In the genomic region with DNA sequence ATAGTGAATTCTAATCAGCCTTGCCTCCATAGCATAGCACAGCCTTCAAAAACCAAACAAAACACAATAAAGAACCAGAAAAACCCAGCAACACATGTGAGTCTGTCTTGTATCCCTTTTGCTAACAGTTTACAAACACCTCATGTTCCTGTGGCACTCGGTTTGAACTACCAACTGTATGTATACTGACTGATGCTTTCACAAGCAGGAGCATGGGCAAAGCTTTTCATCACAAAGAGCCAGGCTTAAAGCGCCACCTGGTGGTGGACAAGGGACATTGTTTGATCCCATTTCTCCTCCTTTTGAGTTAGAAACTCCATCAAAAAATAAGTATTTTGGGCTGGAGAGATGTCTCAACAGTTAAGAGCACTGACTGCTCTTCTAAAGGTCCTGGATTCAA, we compare ENCODE assay signal across 8 mouse cellular contexts. TPM values are rescaled to one million over a fixed set of nuclear protein-coding genes. Genes with fewer than 3 reads are reported as not detected.
A peak's percentile ranks its signal among the peaks of the same experiment; 100 is the strongest.
DNase-seq lines count a peak whose midpoint lies in the region; ATAC-seq and TF ChIP-seq lines count a peak whose summit lies in the region.

No protein-coding gene starts in this region.

- H3K27me3 ChIP-seq in neural tube, embryonic 15.5 days (replicated peaks) = no peaks in the 10 kb centered on the region

- peak; percentile 87 for TF ChIP-seq CTCF in brain, embryonic 14.5 days (IDR thresholded peaks at IDR 0.05; ENCODE audit: borderline replicate concordance, extremely low read depth, insufficient read depth, insufficient read length)

- peaks cover 78% of the 10 kb centered on the region for H3K36me3 ChIP-seq in neural tube, embryonic 15.5 days

- H3K4me1 ChIP-seq in neural tube, embryonic 15.5 days = no peaks in the 10 kb centered on the region

- no peaks in the 10 kb centered on the region for H3K9me3 ChIP-seq in neural tube, embryonic 15.5 days (replicated peaks)

- no peak overlapping the region for H3K27ac ChIP-seq in neural tube, embryonic 15.5 days (replicated peaks)

- no peak for ATAC-seq in neural tube, embryonic 15.5 days (ENCODE audit: low FRiP score)
- peak; percentile 69; the same call in 1 of the 2 replicates for ATAC-seq in erythroblast, adult 5-6 weeks (replicated peaks; ENCODE audit: low FRiP score, poor library complexity, severe bottlenecking)
- ATAC-seq in hematopoietic stem cell, adult 5-6 weeks (replicated peaks in 1 of 2; ENCODE audit: insufficient read depth in 1 of 2, low FRiP score in 2 of 2, low TSS enrichment in 1 of 2, low read depth in 1 of 2, poor library complexity in 2 of 2, severe bottlenecking in 2 of 2) = peak; percentile 27 to 81; a peak in 3 of 4 replicates
- peak; percentile 85 for ATAC-seq in neutrophil, adult 5-6 weeks (ENCODE audit: extremely low read depth, insufficient number of reproducible peaks, low FRiP score, poor library complexity, severe bottlenecking)

- no peak overlapping the region for H3K9ac ChIP-seq in neural tube, embryonic 15.5 days (replicated peaks)

- no peak for TF ChIP-seq POLR2A in brain, embryonic 14.5 days (IDR thresholded peaks at IDR 0.05; ENCODE audit: borderline replicate concordance, extremely low read depth, insufficient read depth, insufficient read length, poor library complexity, severe bottlenecking)

- intact Hi-C loops in left cerebral cortex, postnatal 4 days (cut with DNase I) = loop anchor here (5.0 to 10.0 kb wide), 3 partner anchors 37 to 195 kb away; a partner anchor contains a TSS

- WGBS in neural tube, embryonic 15.5 days = 1% methylated on average over 2 of the region's 2 CpGs

- H3K4me2 ChIP-seq in neural tube, embryonic 15.5 days = no peak overlapping the region

- DNase-seq in neural tube, embryonic 10.5 days (ENCODE audit: extremely low spot score, low spot score) = peak; percentile 73
- DNase-seq in brain, embryonic 14.5 days (ENCODE audit: low read depth) = peak; percentile 90
- peak; percentile 74 for DNase-seq in left cerebral cortex, postnatal 4 days
- peak; percentile 80 for DNase-seq in thymus, postnatal 0 days (ENCODE audit: low spot score)

- H3K4me3 ChIP-seq in neural tube, embryonic 15.5 days (replicated peaks) = no peak overlapping the region

RNA-seq across cellular contexts. Expression of a gene that starts 50.1 kb away (rescaled TPM):
- 18.6 and 20.6 TPM in 2 replicates for polyA plus RNA-seq in neural tube, embryonic 15.5 days (2015; fragmentation: Nextera tagmentation; extraction: Ambion mirVana)
- 22.7 and 24.0 TPM in 2 replicates for polyA plus RNA-seq in brain, embryonic 14.5 days (2012; rRNA removed)
- 19.4 and 25.3 TPM in 2 replicates for total RNA-seq in erythroblast, adult 5-6 weeks (2015; ENCODE audit: low replicate concordance)
- 26.7 and 34.3 TPM in 2 replicates for total RNA-seq in erythroblast, adult 5-6 weeks (2017; ENCODE audit: low replicate concordance)
- 81.7 and 107 TPM in 2 replicates for total RNA-seq in hematopoietic stem cell, adult 5-6 weeks (2017)
- total RNA-seq in left cerebral cortex, postnatal 4 days (2021) = 10 to 100 TPM; 32.1 to 34.1 TPM
- 122 and 154 TPM in 2 replicates for total RNA-seq in neutrophil, adult 5-6 weeks (2017)
- 26.4 and 28.6 TPM in 2 replicates for polyA plus RNA-seq in thymus, postnatal 0 days (2015; fragmentation: Nextera tagmentation; extraction: Ambion mirVana)
